Mouse (Mus musculus): Measurements from ENCODE around the gene Ado. TPM values are rescaled to one million over a fixed set of nuclear protein-coding genes. Genes with fewer than 3 reads are reported as not detected.

The Ado gene
- polyA plus RNA-seq (2015; fragmentation: Nextera tagmentation; extraction: Ambion mirVana): 23.6 and 24.2 TPM in 2 replicates

- peak; percentile 97 for ATAC-seq (ENCODE audit: low FRiP score, low TSS enrichment)
- Histone ChIP-seq H3K4me1 (replicated peaks; ENCODE audit: control insufficient read depth, insufficient read depth) (peaks cover 2% of the 10 kb centered on the region; the same call in 1 of the 2 replicates), H3K9me3 (ENCODE audit: control insufficient read depth, low read length) (no peaks in the 10 kb centered on the region), H3K27ac (replicated peaks) (peak within 1 kb of the TSS; percentile 94), H3K36me3 (ENCODE audit: control insufficient read depth, insufficient read depth, low read length) (no peaks in the 10 kb centered on the region), H3K4me3 (ENCODE audit: low read depth, low read length) (peak within 1 kb of the TSS; percentile 80), H3K4me2 (replicated peaks; ENCODE audit: low read depth) (peak within 1 kb of the TSS; percentile 98), H3K9ac (ENCODE audit: low read length) (peak within 1 kb of the TSS; percentile 91), H3K27me3 (ENCODE audit: control insufficient read depth, insufficient read depth, low read length) (no peaks in the 10 kb centered on the region)
- TF ChIP-seq CTCF (IDR thresholded peaks at IDR 0.05; ENCODE audit: low read depth) (peak; percentile 40), EP300 (optimal IDR thresholded peaks at IDR 0.05) (no peak)
- under 1% methylated on average over 72 of the region's 79 CpGs for WGBS
- peak; percentile 91 for DNase-seq (ENCODE audit: low spot score)
Observed at GRCm38 (mm10) chr10:67548877-67549731, at the start of gene Ado. TSS of gene Ado (minus strand) at chr10:67548955.

- no peak overlapping the region for H3K27ac ChIP-seq (replicated peaks)
- DNase-seq (ENCODE audit: low spot score): no peak
- TF ChIP-seq CTCF (IDR thresholded peaks at IDR 0.05; ENCODE audit: low read depth) (no peak), EP300 (optimal IDR thresholded peaks at IDR 0.05) (no peak)
- H3K27me3 ChIP-seq (ENCODE audit: control insufficient read depth, insufficient read depth, low read length): no peaks in the 10 kb centered on the region
- H3K4me2 ChIP-seq (replicated peaks; ENCODE audit: low read depth): no peak overlapping the region
- no peaks in the 10 kb centered on the region for H3K36me3 ChIP-seq (ENCODE audit: control insufficient read depth, insufficient read depth, low read length)
- no peaks in the 10 kb centered on the region for H3K4me1 ChIP-seq (replicated peaks; ENCODE audit: control insufficient read depth, insufficient read depth)
- no peak for ATAC-seq (ENCODE audit: low FRiP score, low TSS enrichment)
- WGBS: 78% methylated on average over 3 of the region's 3 CpGs
- no peaks in the 10 kb centered on the region for H3K9me3 ChIP-seq (ENCODE audit: control insufficient read depth, low read length)
- no peak overlapping the region for H3K4me3 ChIP-seq (ENCODE audit: low read depth, low read length)
- H3K9ac ChIP-seq (ENCODE audit: low read length): no peak overlapping the region
Observed at GRCm38 (mm10) chr10:67595278-67595677, 46.5 kb upstream of the Ado start.

- no peak overlapping the region for H3K27ac ChIP-seq (replicated peaks)
- H3K9me3 ChIP-seq (ENCODE audit: control insufficient read depth, low read length): no peaks in the 10 kb centered on the region
- no peaks in the 10 kb centered on the region for H3K36me3 ChIP-seq (ENCODE audit: control insufficient read depth, insufficient read depth, low read length)
- no peak for ATAC-seq (ENCODE audit: low FRiP score, low TSS enrichment)
- no peak for TF ChIP-seq CTCF (IDR thresholded peaks at IDR 0.05; ENCODE audit: low read depth)
- no peak for DNase-seq (ENCODE audit: low spot score)
- no peak overlapping the region for H3K4me2 ChIP-seq (replicated peaks; ENCODE audit: low read depth)
- no peak overlapping the region for H3K4me3 ChIP-seq (ENCODE audit: low read depth, low read length)
- WGBS: 78% methylated on average over 18 of the region's 18 CpGs
- no peaks in the 10 kb centered on the region for H3K4me1 ChIP-seq (replicated peaks; ENCODE audit: control insufficient read depth, insufficient read depth)
- no peaks in the 10 kb centered on the region for H3K27me3 ChIP-seq (ENCODE audit: control insufficient read depth, insufficient read depth, low read length)
- no peak overlapping the region for H3K9ac ChIP-seq (ENCODE audit: low read length)
Observed at GRCm38 (mm10) chr10:67585873-67586610, 37.3 kb upstream of the Ado start.

GRCm38 (mm10) chr10:67581698-67582285 is 33.0 kb upstream of the Ado start:
- Histone ChIP-seq H3K4me1 (replicated peaks; ENCODE audit: control insufficient read depth, insufficient read depth) (no peaks in the 10 kb centered on the region), H3K9me3 (ENCODE audit: control insufficient read depth, low read length) (no peaks in the 10 kb centered on the region), H3K9ac (ENCODE audit: low read length) (no peak overlapping the region), H3K27ac (replicated peaks) (no peak overlapping the region), H3K4me3 (ENCODE audit: low read depth, low read length) (no peak overlapping the region), H3K27me3 (ENCODE audit: control insufficient read depth, insufficient read depth, low read length) (no peaks in the 10 kb centered on the region), H3K4me2 (replicated peaks; ENCODE audit: low read depth) (no peak overlapping the region), H3K36me3 (ENCODE audit: control insufficient read depth, insufficient read depth, low read length) (no peaks in the 10 kb centered on the region)
- TF ChIP-seq CTCF (IDR thresholded peaks at IDR 0.05; ENCODE audit: low read depth) (no peak), EP300 (optimal IDR thresholded peaks at IDR 0.05) (no peak)
- 71% methylated on average over 12 of the region's 12 CpGs for WGBS
- no peak for DNase-seq (ENCODE audit: low spot score)
- ATAC-seq (ENCODE audit: low FRiP score, low TSS enrichment): no peak

GRCm38 (mm10) chr10:67579830-67580229 is 31.1 kb upstream of the Ado start:
- no peaks in the 10 kb centered on the region for H3K9me3 ChIP-seq (ENCODE audit: control insufficient read depth, low read length)
- H3K36me3 ChIP-seq (ENCODE audit: control insufficient read depth, insufficient read depth, low read length): no peaks in the 10 kb centered on the region
- H3K27ac ChIP-seq (replicated peaks): no peak overlapping the region
- H3K27me3 ChIP-seq (ENCODE audit: control insufficient read depth, insufficient read depth, low read length): no peaks in the 10 kb centered on the region
- H3K9ac ChIP-seq (ENCODE audit: low read length): no peak overlapping the region
- no peak overlapping the region for H3K4me2 ChIP-seq (replicated peaks; ENCODE audit: low read depth)
- ATAC-seq (ENCODE audit: low FRiP score, low TSS enrichment): no peak
- TF ChIP-seq CTCF (IDR thresholded peaks at IDR 0.05; ENCODE audit: low read depth) (no peak), EP300 (optimal IDR thresholded peaks at IDR 0.05) (no peak)
- no peak overlapping the region for H3K4me3 ChIP-seq (ENCODE audit: low read depth, low read length)
- no peaks in the 10 kb centered on the region for H3K4me1 ChIP-seq (replicated peaks; ENCODE audit: control insufficient read depth, insufficient read depth)
- DNase-seq (ENCODE audit: low spot score): no peak
- WGBS: 96% methylated on average over 4 of the region's 4 CpGs

All from stomach, postnatal 0 days (tissue).